ENCODE assay signal across 11 mouse cellular contexts in the genomic region with DNA sequence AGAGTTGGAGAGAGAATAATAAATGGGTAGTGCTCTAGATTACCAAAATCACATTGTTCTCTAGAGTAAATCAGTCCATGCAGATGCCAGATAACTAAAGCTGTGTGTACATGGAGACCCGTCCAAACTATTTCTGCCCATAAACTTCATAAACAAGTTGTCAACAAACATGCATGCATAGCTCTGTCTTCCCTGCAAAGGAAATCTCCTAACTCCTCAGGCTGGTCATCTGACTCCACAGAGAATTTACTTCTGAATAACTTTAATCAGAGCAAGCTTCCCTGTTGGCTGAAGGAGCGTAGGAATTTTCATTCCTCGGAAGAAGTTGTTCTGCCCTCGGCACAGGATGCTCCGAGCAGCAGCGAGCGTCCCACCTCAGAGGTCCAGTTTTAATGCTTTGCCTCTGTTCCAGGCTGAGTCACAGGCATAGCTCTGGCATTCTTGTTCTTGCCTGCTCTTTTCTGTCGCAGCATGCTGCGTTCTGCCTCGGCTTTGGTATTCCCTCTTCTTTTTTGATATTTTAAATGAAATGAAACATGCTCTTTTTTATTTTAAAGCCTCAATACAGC. TPM values are rescaled to one million over a fixed set of nuclear protein-coding genes. Genes with fewer than 3 reads are reported as not detected.
DNase-seq lines count a peak whose midpoint lies in the region; ATAC-seq and TF ChIP-seq lines count a peak whose summit lies in the region.
"Had no signal": no experiment of that assay in that cellular context is flagged by ENCODE, and none has a peak within 500 bp of the region (broad histone marks: within the 10 kb centered on the region; RNA-seq: fewer than 3 reads in every experiment).

No protein-coding gene starts in this region.

- no peak overlapping the region for H3K9ac ChIP-seq in midbrain, embryonic 14.5 days (replicated peaks; ENCODE audit: low read length)
- no peak overlapping the region for H3K9ac ChIP-seq in forebrain, postnatal 0 days
- H3K9ac ChIP-seq: liver, embryonic 14.5 days had no signal

- H3K27me3 ChIP-seq in midbrain, embryonic 14.5 days (ENCODE audit: control insufficient read depth, insufficient read depth, low read length): no peaks in the 10 kb centered on the region
- H3K27me3 ChIP-seq in forebrain, postnatal 0 days (ENCODE audit: insufficient read depth, low read length): no peaks in the 10 kb centered on the region

- TF ChIP-seq CTCF in forebrain, postnatal 0 days (IDR thresholded peaks at IDR 0.05; ENCODE audit: low read depth): no peak

- H3K27ac ChIP-seq in midbrain, embryonic 14.5 days (replicated peaks; ENCODE audit: low read depth, low read length): no peak overlapping the region
- no peak overlapping the region for H3K27ac ChIP-seq in forebrain, postnatal 0 days (ENCODE audit: low read depth, low read length)
- H3K27ac ChIP-seq: liver, embryonic 14.5 days had no signal

- H3K4me3 ChIP-seq in midbrain, embryonic 14.5 days (replicated peaks; ENCODE audit: low read depth, low read length): no peak overlapping the region
- H3K4me3 ChIP-seq in forebrain, postnatal 0 days (ENCODE audit: low read depth, low read length): no peak overlapping the region

- 34% methylated on average over 10 of the region's 10 CpGs for WGBS in midbrain, embryonic 14.5 days
- 57% methylated on average over 10 of the region's 10 CpGs for WGBS in forebrain, postnatal 0 days

- no peak for DNase-seq in frontal cortex, postnatal 14 days (ENCODE audit: low spot score in 2 of 2)
- DNase-seq in kidney, postnatal 4 days: peak; percentile 3 to 5
- DNase-seq in kidney, adult 8-10 months: no peak
- DNase-seq in brain, adult 2 months (ENCODE audit: low read depth, low spot score): peak; percentile 27
- DNase-seq in midbrain, embryonic 14.5 days: peak; percentile 18
- no peak for DNase-seq in layer of hippocampus, adult 11-12 months (ENCODE audit: low spot score)
- DNase-seq in forebrain, postnatal 0 days: no peak
- DNase-seq: B cell, adult 2 months; kidney, postnatal 36 days had no signal

- H3K4me1 ChIP-seq in midbrain, embryonic 14.5 days (ENCODE audit: control insufficient read depth, insufficient read depth, low read length): no peaks in the 10 kb centered on the region; the same call in 1 of the 2 replicates
- H3K4me1 ChIP-seq in forebrain, postnatal 0 days (ENCODE audit: insufficient read depth): no peaks in the 10 kb centered on the region

- peak overlapping the region; percentile 32 for H3K4me2 ChIP-seq in midbrain, embryonic 14.5 days (ENCODE audit: low read length)
- no peak overlapping the region for H3K4me2 ChIP-seq in forebrain, postnatal 0 days (ENCODE audit: low read depth)

- no peaks in the 10 kb centered on the region for H3K36me3 ChIP-seq in midbrain, embryonic 14.5 days (ENCODE audit: control insufficient read depth, insufficient read depth, low read length)
- no peaks in the 10 kb centered on the region for H3K36me3 ChIP-seq in forebrain, postnatal 0 days (ENCODE audit: insufficient read depth)

- H3K9me3 ChIP-seq in midbrain, embryonic 14.5 days (ENCODE audit: control insufficient read depth, low read length): no peaks in the 10 kb centered on the region
- H3K9me3 ChIP-seq in forebrain, postnatal 0 days (ENCODE audit: low read length): no peaks in the 10 kb centered on the region

- peak; percentile 88 for ATAC-seq in frontal cortex, adult (ENCODE audit: low TSS enrichment)
- no peak for ATAC-seq in midbrain, embryonic 14.5 days (ENCODE audit: low FRiP score, low TSS enrichment)
- ATAC-seq in forebrain, postnatal 0 days: no peak

RNA-seq across cellular contexts. Expression of gene Gli3, which starts 41.8 kb away (rescaled TPM):
- polyA plus RNA-seq in midbrain, embryonic 14.5 days (2014; fragmentation: Nextera tagmentation; extraction: Ambion mirVana): 8.5 and 14.1 TPM in 2 replicates
- total RNA-seq in forebrain, postnatal 0 days (2014; rRNA removed): 4.2 and 6.4 TPM in 2 replicates
- 2.0 and 3.4 TPM in 2 replicates for polyA plus RNA-seq in forebrain, postnatal 0 days (2015; fragmentation: Nextera tagmentation; extraction: Ambion mirVana)

Comparison
In these comparisons a context has a peak if more than half of its experiments do, and no peak if none do; other contexts are left out.
1. DNase-seq: peak in kidney, postnatal 4 days (2 of 2), brain, adult 2 months (single experiment) and midbrain, embryonic 14.5 days (single experiment); none in frontal cortex, postnatal 14 days (0 of 2), kidney, adult 8-10 months (0 of 2), layer of hippocampus, adult 11-12 months (single experiment) and forebrain, postnatal 0 days (single experiment).